Mouse (Mus musculus) layer of hippocampus, adult 11-12 months (tissue): ENCODE measurements at regions not wholly inside any gene's neighbourhood (a gene's known extent, or its start where the extent isn't known, plus 50 kb on each side); places are given as distances from the start of the nearest gene placed in this dataset.
A peak's percentile ranks its signal among the peaks of the same experiment; 100 is the strongest.

Experiments used
- DNase-seq: peaks from one replicate; pipeline ENCODE4 v3.0.0; 2022; ENCODE audit warnings: low spot score

DNA sequence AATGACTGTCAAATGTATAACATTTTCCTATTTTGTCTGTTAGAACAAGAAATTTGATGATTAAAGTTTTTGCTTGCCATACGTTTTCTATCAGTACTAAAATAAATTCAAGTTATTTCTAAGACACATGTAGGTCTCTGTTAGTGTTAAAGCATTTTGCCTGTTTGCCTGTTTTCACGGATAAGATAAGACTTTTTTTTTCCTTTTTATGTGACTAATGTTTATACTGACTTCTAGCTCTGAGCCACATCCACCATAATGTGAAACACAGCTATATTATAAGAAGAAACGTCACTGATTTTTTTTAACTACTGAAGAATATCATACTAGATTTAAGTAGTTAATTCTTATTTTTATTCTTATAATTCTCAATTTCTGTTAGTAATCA is 1012.6 kb downstream of the Cdh8 start:
- DNase-seq, result no peak

- no peak for DNase-seq
Measured at GRCm38 (mm10) chr8:98402852-98403644, 1013.2 kb downstream of the Cdh8 start.

DNA sequence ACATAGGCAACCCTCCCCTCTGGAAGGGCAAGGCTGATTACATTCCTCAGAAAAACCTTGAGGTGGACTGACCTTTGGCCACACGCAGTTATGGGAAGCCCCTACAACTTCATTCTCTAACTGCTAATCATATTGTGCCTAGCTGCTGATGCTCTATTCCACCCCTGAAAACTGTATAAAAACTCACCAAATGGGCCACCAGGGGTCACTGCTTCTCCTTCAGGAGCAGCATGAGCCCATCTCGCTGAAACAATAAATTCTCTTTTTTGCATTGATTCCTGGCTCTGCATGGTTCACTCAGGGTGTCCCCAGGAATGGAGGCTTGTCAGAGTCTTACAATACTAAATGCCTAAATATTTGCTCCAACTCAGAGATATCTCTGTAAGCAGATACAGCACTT is 1034.5 kb downstream of the Cdh8 start:
- no peak for DNase-seq

DNA sequence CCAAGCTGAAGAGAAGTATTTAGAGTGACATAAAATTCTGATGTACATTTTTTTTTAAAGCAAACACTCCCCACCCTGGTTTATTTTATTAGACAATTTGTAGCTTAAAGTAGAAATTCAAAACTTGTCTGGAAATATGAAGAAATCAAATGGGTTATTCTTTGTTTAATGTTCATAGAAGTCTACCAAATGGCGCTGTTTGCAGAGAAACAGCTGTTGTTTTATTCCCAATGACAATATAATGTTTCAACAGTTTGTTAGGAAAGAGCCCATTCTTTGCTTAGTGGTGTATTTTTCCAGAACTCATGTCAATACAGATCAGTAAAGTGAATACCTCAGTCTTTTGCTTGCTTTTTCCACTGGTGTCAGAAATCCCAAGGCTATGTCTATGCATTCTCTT is 1035.9 kb downstream of the Cdh8 start:
- DNase-seq, result peak; percentile 5

DNA sequence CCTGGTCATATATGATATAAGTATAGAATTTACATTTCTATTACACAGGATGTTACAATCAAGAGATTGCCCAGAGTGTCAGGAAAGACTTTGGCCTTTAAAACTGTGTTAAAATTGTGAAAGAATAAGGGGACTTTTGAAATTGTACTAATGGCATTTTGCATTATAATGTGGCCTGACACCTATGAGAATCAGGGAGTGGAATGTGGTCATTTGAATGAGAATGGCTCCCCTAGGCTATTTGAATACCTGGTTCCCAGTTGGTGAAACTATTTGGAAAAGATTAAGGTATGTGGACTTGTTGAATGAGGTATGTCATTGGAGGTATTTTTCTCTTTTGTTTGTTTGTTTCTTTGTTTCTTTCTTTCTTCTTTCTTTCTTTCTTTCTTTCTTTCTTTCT is 1038.5 kb downstream of the Cdh8 start:
- no peak for DNase-seq

DNA sequence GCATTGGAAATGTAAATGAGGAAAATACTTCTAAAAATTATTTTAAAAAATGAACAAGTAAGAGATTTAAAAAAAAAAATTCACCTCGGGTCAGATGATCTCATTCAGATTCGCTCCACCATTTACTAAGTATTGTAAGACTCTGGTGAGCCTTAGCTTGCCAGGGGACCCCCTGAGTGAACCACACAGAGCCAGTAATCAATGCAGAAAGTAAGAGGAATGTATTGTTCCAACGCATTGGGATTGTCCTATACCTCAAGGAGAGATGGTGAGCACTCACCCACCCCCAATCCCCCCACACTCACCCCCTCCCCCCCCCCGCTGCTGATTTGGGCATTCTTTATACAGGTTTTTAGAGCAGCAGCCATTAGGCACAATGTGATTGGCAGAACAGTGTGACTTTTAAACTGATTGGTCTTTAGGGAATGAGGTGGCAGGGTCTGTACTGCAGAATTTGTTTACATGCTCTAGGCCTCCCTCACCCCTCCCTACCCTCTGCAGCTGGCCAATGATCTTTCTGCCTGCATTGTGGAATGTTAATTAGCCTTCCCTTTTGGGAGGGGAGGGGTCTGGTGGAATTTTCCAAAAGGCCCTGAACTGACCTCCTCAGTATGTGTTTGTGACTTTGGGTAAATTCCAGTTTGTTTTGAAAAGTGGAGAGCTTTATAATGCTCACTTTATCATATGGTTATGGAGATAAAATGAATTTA is 1043.4 kb downstream of the Cdh8 start:
- no peak for DNase-seq

- DNase-seq, result no peak
Measured at GRCm38 (mm10) chr8:98365378-98366095, 1050.7 kb downstream of the Cdh8 start.

DNA sequence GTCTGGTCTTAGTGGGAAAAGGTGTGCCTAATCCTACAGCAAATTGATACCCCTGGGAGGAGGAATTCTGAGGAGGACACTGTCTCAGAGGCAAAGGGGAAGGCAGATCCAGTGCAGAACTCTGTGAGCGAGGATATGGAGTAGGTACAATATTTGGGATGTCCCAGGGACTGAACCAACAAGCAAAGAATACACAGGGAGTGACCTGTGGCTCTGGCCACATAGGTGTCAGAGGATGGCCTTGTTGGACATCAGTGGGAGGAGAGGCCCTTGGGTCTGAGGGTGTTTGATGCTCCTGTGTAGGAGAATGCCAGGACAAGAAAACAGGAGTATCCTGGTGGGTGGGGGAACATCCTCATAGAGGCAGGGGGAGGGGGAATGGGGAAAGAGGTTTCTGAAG is 1079.0 kb downstream of the Cdh8 start:
- no peak for DNase-seq

GRCm38 (mm10) chr8:98309405-98309990 is 1106.8 kb downstream of the Cdh8 start:
- DNase-seq, result no peak

GRCm38 (mm10) chr8:98294975-98295374 is 1121.3 kb downstream of the Cdh8 start:
- no peak for DNase-seq

DNA sequence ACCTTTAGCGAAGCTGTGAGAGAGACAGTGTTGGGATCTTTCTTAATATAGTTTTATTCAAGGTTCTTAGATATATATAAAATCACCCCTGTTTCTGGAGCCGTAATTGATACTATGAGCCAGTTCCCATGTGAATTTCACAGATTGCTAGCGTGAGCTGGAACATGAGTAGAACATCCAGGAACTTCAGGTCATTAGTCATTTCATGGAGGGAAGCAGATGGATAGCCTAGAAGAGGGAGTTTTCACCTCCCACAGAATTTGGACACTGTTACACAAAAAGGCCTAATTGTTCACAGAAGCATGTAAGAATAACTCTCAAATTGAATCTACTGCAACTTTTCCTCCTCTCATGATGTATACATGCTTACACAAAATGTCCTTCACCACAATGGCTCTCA is 1156.0 kb downstream of the Cdh8 start:
- DNase-seq, result peak; percentile 21

DNA sequence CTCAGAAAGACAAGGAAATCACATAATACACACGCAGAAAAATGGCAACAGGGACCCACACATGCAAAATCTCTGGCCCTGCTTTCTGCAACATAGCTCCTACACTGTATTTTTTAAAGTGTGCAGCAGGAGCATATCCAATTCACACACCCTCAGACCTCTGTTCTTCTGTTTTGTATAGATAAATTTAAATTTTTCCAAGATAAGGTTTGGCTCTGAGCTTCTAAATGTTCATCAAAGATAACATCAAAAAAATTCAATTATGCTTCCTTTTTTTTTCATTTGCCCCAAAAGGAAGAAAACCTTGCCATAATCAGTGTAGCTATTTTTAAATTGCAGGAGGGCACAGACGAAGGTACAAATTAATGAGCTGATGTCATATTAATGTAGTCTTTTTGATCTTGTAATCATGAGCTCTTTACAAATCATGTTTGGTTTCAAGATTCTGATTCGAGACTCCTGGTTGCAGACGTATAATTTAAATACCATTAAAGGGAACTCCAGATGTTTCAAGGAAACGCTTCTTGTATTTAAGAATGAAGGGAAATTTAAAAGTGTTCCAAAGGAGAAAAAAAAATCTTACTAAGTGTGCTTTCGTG is 1172.8 kb downstream of the Cdh8 start:
- no peak for DNase-seq

GRCm38 (mm10) chr8:98214019-98214418 is 1202.3 kb downstream of the Cdh8 start:
- DNase-seq, result no peak
